Mouse (Mus musculus): Measurements from ENCODE around the gene Micall2.
"Not testable (repeated sequence)": the region's sequence is repeated elsewhere in the genome, so short reads cannot be mapped to it uniquely, and the experiment has no call there.

The Micall2 gene

DNA sequence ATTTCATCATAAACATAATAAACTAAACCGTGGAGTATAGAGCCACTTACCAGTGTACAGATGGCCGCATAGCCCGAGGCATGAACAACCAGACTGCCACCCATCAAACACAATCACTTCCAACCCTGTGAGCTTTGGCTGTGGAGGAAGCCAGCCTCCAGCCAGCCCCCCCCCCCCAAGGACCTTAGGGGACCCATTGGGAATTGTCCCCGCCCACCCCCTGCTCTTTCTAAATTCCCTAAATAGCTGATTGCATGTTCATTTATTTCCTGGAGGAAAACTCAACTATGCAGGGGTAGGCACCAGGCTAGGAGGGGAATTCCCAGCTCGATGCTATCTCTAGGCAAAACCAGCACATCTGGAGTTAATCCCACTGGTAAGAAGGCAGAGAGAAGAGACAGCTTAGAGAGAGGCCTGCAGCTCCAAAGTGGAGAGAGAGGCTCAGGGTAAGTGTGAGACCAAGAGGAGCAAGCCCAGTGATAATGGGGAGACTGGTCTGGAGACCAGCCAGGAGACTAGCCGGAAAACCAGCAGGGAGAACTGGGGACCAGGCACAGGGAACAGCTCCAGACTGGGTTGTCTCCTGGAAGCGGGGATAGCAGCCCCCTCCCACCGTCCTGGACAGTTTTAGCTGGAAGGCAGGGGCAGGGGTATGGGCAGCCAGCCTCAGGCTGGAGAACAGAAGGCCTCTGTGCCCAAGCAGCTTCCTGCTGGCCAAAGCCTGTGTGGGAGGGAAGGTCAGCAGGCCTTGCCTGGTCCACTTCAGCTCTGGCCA, 5.2 kb downstream of the Micall2 start:
- DNase-seq (ENCODE audit: low read depth), result no peak

DNA sequence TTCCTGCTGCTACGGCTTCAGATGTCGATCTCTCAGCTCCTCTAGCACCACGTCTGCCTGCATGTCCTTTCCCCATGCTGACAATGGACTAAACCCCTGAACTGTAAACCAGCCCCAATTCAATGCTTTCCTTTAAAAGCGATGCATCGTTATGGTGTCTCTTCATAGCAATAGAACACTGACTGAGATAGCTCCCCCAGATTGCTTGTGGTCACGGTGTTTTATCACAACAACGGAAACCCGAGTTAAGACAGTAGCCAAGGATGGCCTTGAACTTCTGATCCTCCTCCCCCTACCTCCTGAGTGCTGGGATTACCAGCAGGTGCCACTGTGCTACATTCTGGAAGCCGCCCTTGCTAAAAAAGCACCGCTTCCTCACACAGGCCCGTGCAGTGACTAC, 8.9 kb downstream of the Micall2 start:
- no peak for DNase-seq (ENCODE audit: low read depth)

DNA sequence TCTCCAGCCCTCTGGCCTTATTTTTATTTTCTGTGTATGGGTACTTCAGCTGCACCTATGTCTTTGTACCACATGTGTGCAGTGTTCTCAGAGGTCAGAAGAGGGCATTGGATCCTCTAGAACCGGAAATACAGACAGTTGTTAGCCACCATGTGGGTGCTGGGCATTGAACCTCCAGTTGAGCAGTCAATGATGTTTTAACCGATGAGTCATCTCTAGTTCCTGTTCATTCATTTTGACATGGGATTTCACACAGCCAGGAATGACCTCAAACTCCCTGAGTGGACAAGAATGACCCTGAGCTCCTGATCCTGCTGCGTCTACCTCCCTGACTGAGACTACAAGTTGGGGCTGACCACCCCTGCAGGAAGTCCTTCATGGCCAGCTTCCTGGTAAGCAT, 9.9 kb downstream of the Micall2 start:
- DNase-seq (ENCODE audit: low read depth), result no peak

DNA sequence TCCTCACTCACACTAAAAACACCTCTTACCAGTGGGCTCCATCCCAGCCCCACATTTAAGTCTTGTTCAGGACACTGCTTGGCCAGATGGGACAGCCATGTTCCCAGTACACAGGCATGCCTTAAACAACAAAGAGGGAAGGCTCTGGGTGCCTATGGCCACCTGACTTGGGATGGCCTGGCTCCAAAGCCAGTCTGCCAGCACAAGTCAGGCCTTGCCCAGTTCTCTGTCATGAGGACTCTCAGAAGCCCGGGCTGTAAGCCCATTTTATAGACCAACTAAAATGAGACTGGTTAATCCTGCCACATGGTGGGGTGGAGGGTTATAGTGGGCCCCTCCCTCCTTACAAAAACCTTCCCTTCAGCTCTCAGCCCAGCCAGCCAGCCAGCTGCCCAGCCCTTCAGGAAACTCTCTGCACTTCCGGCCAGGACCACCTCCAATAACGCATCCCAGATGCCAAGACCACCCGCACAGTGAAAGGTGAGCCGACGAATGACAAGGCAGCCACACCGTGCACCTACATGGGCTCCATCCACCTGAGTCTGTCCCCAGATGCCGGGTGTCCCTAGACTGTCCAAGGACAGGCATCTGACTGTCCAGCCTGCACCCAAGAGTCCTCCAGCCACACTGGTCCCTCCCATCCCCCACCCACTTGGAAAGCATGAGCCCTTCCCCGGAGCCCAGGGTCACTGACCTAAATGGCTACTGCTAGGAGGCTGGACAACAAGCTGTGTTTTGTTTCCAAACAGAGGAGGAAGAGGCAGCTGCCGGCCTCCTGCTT, 11.6 kb downstream of the Micall2 start:
- no peak for DNase-seq (ENCODE audit: low read depth)

DNA sequence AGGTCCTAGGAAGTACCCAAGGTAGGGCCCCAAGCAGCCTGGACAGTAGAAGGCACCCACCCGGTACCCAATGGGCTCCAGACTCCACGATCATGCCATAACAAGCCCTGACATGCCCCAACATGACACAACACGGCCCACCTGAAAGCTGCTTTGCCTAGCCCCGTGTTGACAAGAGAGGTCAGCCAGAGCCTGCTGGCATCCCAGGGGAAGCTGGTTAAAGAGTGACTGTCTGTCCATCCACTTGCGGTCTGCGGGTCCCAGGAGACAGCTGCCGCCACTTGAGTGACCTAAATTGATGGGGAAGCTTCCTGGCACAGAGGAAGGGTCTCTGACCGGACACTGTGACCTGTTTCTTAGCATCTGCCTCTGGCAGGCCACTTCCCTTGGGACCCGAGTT, 13.0 kb downstream of the Micall2 start:
- no peak for DNase-seq (ENCODE audit: low read depth)

DNA sequence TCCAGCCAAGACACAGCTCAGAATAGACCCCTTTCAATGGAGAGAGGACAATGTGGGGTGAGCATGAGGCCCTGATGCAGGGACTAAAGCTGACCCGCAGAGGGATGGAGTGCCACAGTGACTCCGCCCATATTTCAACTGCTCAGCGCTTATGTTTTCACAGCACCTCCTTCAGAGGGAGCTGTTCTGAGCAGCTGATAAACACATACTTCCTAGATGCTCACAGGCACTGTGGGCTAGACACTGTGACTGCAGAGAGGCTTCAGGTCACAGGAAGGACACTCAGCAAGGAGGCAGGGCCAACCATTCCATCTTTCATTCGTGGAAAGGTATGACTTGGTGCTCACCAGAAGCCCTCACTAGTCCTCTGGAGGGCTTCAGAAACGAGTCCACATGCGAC, 13.4 kb downstream of the Micall2 start:
- no peak for DNase-seq (ENCODE audit: low read depth)

DNA sequence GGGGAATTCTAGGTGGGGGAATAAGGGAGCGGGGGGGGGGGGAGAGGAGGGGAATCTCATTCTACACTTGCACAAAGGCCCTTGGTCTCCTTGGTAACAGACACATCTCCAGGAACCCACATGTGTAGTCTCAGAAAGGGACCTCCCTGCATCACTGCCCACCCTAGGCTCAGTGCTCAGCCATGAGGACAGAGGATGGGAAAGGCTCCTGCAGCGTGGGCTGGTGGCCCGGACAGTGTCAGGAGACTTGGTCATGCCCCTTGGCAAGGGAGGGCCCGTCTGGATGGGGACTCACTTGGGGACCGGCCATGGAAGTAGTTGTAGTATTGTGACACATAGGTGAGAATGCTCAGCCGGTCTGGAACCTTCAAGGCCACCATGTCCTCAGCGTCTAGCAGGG, 17.2 kb downstream of the Micall2 start:
- no peak for DNase-seq (ENCODE audit: low read depth)

DNA sequence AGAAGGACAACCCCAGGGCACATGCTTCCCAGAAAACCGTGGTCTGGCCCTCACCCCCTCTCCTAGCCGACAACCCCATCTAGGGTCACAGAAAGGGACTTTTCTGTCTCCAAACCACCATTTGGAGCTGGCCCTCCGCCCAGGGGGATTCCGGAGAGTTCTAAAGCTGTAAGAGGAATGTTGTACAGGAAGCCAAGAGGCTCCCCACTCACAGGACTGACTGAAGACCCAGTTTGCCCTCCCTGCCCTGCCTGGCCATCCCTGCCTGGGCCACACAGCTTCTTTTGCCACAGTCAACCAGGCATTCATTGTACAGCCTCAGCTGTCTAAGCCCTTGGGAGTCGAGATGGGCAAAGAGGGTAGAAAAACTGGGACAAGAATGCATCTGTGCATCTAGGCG, 17.6 kb downstream of the Micall2 start:
- no peak for DNase-seq (ENCODE audit: low read depth)

DNA sequence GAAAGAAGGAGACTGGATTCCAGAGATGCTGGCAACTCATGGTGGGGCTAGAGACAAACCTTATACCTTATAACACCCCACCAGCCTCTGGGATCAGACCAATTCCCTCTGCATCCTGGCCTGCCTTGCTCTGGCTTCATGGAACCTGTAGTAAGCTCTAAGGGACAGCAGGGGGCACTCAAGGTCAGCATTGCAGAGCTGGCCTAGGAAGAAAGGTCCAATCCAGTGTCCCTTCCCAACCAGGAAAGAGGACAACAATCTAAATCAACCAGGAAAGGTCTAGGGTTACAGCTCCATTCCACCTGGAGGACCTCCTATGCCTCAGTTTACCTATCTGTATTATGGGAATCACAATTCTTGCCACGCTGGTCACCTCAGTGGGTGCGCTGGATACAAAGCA, 18.4 kb downstream of the Micall2 start:
- no peak for DNase-seq (ENCODE audit: low read depth)

DNA sequence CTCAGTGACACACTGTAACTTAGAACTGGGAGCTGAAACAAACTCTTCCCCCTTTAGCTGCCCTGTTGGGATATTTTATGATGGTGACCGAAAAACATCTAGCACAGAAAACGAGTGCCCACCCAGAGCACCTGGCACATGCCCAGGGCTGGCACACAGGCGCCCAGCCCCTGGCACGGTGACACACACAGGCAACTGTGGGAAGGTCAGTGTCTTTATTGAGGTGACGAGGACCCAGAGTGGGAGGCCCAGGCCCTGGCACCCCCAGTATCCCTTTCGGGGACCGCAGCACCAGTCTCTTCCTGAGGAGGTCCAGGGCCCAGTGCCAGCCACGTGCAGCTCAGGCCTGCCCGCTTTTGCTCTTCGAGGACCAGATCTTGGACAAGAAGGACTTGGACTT, 29.6 kb downstream of the Micall2 start:
- no peak for DNase-seq (ENCODE audit: low read depth)

DNA sequence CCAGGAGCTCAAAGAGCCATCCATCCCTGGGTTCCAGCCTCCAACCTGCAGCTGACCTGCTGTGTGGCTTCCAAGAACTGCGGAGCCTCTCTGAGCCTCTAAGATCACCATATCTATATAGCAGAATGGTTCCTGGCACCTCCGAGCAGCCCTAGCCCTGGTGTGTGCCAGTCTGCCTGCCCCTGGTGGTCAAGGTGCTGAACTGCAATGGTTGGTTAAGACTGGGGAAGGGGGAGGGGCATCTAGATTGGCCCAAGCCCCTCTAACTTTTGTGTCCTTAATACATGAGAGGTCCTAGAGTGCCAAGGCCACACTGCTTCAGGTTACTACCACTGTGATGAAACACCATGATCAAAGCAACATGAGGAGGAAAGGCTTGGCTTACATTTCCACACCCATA, 33.2 kb downstream of the Micall2 start:
- no peak for DNase-seq (ENCODE audit: low read depth)

DNA sequence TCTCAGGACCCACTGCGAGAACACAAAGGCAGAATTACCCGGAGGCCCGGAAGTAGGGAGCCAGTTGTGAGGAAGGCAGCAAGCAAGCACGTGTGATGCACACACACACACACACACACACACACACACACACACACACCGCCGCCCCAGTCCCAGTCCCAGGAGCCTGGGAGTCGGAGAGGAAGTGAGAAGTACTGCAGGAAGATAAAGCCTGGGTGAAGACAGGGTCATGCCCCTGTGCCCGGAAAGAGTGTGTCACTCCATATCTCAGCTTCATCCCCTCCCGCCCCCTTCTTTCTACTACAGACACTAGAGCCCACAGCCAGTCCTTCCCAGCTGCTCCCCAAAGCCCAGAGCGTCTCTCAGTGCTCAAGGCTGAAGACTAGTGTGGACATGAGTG, 33.9 kb downstream of the Micall2 start:
- DNase-seq (ENCODE audit: low read depth), result no peak

DNA sequence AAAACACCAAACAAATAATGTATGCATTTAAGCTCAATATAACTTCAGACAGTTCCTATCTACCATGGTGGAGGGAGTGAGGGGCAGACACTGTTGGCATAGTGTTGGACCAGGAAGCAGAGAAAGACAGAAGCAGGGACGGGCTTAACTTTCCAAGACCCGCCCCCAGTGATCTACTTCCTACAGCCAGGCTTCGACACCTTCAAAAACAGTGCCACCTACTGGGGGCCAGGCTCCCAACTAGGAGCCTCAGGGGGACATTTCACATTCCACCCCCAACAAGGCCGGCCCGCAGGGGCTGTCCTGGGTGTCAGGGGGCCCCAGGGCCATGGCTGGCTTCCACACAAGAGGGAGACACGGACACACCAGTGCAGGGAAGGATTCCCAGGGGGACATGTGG, 39.2 kb downstream of the Micall2 start:
- DNase-seq (ENCODE audit: low read depth), result no peak

DNA sequence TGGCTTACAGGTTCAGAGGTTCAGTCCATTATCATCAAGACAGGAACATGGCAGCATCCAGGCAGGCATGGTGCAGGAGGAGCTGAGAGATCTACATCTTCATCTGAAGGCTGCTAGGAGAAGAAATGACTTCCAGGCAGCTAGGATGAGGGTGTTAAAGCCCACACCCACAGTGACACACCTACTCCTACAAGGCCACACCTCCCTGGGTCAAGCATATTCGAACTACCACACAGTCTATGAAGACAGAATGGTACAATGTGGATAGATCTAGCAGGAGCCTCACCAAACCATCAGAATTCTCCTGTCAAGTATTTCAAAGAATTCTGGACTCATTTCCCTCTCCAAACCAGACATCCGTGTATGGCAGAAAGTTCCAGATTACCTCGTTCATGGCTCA, 40.3 kb downstream of the Micall2 start:
- DNase-seq (ENCODE audit: low read depth), result not testable (repeated sequence)

DNA sequence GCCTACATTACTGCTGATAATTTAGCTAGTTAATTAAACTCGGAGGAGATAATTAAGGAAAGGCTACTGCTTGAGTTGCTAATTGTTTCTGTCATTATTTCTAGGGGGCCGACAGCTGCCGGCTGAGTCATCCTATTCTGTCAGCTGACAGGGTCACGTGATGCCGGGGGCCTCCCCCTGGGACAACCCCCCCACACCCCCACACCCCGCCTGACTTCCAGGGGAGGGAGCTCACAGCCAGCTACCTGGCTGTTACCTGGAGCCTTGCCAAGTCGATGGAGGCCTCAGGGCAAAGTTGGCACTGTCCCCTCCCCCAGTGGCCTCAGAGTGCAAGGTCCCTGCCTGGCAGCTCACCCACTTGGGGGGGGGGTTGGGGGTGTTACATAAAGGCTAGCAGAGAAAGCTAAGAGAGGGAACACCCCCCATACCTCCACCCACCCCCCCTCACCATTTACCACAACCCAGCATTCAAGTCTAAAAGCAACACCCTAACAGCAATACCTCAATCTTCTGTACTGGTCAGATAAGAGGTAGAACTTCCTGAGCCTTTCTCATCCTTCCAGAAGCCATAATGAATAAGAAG, 41.1 kb downstream of the Micall2 start:
- DNase-seq (ENCODE audit: low read depth), result no peak

DNA sequence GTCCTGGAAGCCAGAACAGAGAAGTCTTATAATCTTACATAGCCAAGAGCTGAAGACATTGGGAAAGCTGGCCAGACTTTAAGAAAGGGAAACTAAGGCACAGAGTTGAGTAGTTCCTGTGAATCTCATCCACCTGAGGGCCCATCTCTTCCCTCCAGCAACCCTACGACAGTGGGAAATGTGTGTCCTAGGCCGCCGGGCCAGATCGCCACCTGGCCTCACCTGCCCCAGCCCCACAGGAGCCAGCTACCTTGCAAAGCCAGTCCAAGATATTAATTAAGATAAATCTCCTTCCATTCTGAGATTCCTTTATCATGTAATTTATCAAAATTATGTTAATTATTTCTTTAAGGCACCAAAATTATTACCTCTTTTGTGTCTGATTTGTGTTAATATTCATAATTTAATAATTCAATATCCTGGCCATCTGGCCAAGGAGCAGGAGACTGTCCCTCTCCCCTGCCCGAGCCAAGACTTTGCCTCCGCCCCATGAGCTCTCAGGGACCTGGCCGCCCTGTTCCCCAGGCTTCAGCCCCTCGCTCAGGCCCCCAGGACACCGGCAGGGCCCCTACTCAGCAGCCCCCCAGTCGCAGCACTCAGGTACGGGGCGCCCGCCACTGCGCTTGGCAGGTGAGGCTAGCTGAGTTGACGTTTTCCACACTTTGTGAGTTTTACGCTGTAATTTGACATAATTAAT, 41.7 kb downstream of the Micall2 start:
- no peak for DNase-seq (ENCODE audit: low read depth)

DNA sequence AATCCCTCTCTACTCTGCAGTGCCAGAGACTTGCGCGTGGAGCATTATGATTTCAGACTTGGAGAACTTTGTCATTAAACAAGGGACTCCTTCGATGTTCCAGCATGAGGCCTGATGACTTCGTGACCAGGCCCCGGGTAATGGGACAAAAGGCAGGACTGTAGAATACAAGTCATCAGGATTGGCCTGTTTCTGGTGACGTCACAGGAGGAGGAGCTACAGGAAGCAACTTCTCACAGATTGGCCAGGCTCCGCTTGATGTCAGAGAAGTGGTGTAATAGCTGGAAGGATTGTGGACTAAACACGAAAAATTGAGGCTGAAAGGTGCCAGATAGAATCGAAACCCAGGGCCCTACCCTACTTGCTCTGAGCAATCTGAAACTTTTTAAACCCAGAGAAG, 45.3 kb downstream of the Micall2 start:
- no peak for DNase-seq (ENCODE audit: low read depth)

DNA sequence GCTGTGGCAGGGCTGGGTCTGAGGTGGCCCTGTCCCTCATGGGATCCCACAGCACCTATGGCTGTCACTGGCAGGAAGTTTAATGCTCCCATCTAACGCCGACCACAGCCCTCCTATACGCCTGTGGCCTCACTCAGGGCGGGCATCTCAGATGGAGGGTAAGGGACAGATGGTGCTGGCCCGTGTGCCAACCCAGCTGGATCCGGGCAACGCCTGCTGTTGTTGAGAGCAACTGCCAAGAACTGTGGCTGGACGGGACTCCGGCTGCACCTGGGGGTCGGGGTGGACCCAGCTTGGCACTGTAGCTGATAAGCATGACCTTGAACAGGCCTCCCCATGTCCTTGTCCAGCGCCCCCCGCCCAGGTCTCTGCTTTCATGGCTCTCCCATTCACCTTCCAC, 47.8 kb downstream of the Micall2 start:
- DNase-seq (ENCODE audit: low read depth), result no peak

DNA sequence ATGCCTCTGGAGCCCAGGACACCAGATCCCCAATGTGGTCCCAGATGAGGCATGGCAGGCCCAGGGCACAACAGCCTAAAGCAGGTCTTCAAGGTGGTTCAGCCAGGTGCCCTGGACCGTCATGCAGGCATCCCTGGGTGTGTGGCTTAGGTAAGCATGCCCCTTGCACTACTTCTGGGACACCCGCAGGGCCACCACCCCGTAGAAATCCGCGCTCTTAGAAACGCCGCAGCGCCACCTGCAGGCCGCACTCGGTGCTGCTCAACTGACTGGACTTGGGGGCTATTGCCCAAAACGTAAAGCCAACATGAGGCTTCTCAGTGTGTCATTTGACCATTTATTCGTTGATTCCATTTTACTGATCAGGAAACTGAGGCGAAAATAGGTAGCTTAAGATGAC, 48.5 kb downstream of the Micall2 start:
- no peak for DNase-seq (ENCODE audit: low read depth)

DNA sequence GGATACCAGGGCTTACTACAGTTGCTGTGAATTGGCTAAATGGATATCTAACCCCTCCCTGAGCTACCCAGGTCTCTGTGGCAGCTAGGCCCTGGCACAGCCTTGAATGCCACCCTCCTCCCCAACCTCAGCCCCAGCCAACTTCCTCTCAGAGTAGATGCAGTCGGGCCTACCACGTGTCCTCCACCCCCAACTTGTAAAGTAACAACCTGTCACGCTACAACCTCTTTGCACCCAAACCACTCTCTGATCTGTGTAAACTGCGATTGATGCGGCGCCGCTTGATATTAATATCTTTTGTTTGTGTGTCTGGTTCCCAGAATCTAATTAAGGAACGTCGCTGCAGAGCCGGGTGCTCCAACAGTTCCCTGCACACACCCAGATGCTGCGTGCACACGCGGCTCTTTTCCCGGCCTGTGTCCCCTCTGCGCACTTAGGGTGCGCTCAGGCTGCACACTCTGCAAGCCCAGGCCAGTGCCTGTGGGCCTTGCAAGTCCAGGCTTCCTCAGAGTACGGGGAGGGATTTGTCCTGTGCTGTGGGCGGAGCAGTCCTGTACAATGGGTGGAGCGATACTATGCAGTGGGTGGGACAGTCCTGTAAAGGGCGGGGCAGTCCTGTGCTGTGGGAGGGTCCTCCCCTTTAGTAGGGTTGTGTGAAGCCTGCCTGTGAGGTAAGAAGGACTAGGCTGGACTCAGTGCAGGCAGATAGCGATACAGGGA, 49.4 kb downstream of the Micall2 start:
- DNase-seq (ENCODE audit: low read depth), result no peak

DNA sequence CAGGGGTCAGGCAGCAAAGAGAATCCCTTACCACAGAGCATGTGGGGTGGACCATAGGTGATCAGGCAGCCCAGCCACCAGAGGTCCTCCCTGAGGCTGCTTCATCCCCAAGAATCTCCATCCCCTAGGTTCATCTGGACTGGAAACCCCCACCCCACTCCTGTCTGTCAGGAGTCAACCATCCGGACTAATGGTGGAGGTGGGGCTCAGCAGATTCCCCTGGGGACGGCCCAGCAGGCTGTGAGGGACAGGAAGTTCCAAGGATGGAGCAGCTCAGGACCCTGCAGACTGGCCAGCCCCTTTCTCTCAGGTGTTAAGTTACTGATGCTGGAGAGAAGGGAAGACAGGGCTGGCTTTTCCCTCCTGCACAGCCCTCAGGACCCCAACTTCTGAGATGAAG, 52.9 kb downstream of the Micall2 start:
- no peak for DNase-seq (ENCODE audit: low read depth)

DNA sequence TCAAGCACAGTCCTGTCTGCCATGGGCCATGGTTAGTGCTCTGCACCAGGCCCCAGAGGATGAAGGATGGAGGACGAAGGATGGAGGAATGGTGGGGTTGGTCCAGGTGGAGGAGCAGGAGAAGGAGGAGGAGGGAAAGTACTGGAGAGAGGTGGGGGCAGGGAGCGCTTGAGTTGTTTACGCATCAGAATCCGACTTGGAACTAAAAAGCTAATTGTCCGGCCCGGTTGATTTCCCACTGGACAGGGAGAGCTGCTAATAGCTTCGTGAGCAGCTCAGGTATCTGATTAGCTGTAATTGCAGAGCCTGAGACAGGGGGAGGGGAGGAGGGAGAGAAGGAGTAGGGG, 53.5 kb downstream of the Micall2 start:
- DNase-seq (ENCODE audit: low read depth), result no peak

Measured in fibroblast of lung, adult 2 months (primary cell).